Mouse (Mus musculus) kidney, postnatal 0 days (tissue): ENCODE data around the gene Cuzd1. TPM values are rescaled to one million over a fixed set of nuclear protein-coding genes. Genes with fewer than 3 reads are reported as not detected.
A peak's percentile ranks its signal among the peaks of the same experiment; 100 is the strongest.

Experiments
- ATAC-seq: fragments of 200-750 bp; cut with Nextera tagmentation; replicated peaks from 2 replicates; pipeline ENCODE4 v1.8.0; 2017; ENCODE audit warnings: low read depth, moderate number of reproducible peaks, moderate TSS enrichment, moderate library complexity; ENCODE audit not compliant: low FRiP score
- DNase-seq: peaks from one replicate; pipeline ENCODE4 v3.0.0-alpha.2; 2016; ENCODE audit warnings: low spot score
- H3K27ac ChIP-seq: fragments of 300-500 bp; sonication (generic); 2 replicates; pipeline ENCODE4 v1.5.1; 2014; ENCODE audit warnings: mild to moderate bottlenecking
- H3K27me3 ChIP-seq: fragments of 300-500 bp; sonication (generic); 2 replicates; pipeline ENCODE4 v1.6.1; 2014; ENCODE audit warnings: low read length, mixed read lengths; ENCODE audit not compliant: insufficient read depth
- H3K36me3 ChIP-seq: fragments of 300-500 bp; sonication (generic); 2 replicates; pipeline ENCODE4 v1.6.1; 2014; ENCODE audit warnings: low read length, mixed read lengths; ENCODE audit not compliant: insufficient read depth
- H3K4me1 ChIP-seq: fragments of 300-500 bp; sonication (generic); replicated peaks from 2 replicates; pipeline ENCODE4 v1.6.1; 2014; ENCODE audit warnings: antibody characterized with exemption, low read length, mixed read lengths; ENCODE audit not compliant: insufficient read depth
- H3K4me2 ChIP-seq: fragments of 300-500 bp; sonication (generic); 2 replicates; pipeline ENCODE4 v1.6.1; 2014; ENCODE audit warnings: mild to moderate bottlenecking, low read length, moderate library complexity, mixed read lengths
- H3K4me3 ChIP-seq: fragments of 300-500 bp; sonication (generic); replicated peaks from 2 replicates; pipeline ENCODE4 v1.5.1; 2014; ENCODE audit warnings: low read depth, low read length
- H3K9ac ChIP-seq: fragments of 300-500 bp; sonication (generic); 2 replicates; pipeline ENCODE4 v1.6.1; 2014; ENCODE audit warnings: low read depth, low read length
- H3K9me3 ChIP-seq: fragments of 300-500 bp; sonication (generic); replicated peaks from 2 replicates; pipeline ENCODE4 v1.6.1; 2016; ENCODE audit warnings: low read length, inconsistent platforms, mixed read lengths
- CTCF ChIP-seq: IDR thresholded peaks from 2 replicates; pipeline ENCODE4 v1.5.1; 2016; ENCODE audit warnings: antibody characterized with exemption, low read depth, mild to moderate bottlenecking, moderate library complexity
- WGBS: fragments of 180-500 bp; shearing (Covaris S2); extraction: QIAGEN DNeasy Blood & Tissue Kit; methylation state at CpG from one replicate; pipeline ENCODE4 v1.1.7; 2014; 5-methylcytosine and 5-hydroxymethylcytosine counted together
- polyA plus RNA-seq: library from polyadenylated mRNA; unstranded; fragments of >200 nt; fragmentation: Nextera tagmentation; extraction: Ambion mirVana; gene quantifications from 2 replicates; pipeline ENCODE4 v1.2.1, GENCODE M21; 2015

The Cuzd1 gene
- polyA plus RNA-seq: not detected in 2 replicates

GRCm38 (mm10) chr7:131322192-131322591 is at the start of gene Cuzd1:
Cuzd1 (minus strand) TSS chr7:131322292.
- ATAC-seq: no peak
- Histone ChIP-seq H3K27ac (no peak within 1 kb of the TSS), H3K9ac (no peak within 1 kb of the TSS), H3K4me2 (no peak within 1 kb of the TSS), H3K27me3 (no peaks in the 10 kb centered on the region), H3K9me3 (no peaks in the 10 kb centered on the region), H3K4me1 (no peaks in the 10 kb centered on the region), H3K36me3 (no peaks in the 10 kb centered on the region), H3K4me3 (no peak within 1 kb of the TSS)
- no peak for DNase-seq
- TF ChIP-seq CTCF: no peak
- 50% methylated on average over 2 of the region's 2 CpGs for WGBS

DNA sequence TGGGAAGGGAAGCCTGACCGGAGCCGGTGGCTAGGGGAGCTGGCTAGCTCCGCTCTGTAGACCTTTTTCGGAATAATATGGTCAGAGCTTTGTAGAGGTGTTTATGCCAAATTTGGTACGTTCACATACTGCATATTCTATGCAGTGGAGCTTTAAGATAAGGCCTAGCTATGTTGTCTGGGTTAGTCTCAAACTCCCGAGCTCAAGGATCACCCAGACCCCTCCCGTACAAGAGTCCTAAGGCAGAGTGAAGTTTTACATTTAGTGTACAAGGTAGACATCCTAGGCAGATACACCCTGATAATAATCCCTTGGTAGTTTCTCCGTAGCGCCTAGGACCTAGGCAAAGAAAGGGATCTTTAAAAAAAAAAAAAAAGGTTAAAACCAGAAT is 49.4 kb upstream of the Cuzd1 start:
- DNase-seq (no peak), ATAC-seq (no peak)
- TF ChIP-seq CTCF: no peak
- peak overlapping the region; percentile 67 for H3K4me3 ChIP-seq
- peak overlapping the region; percentile 69 for H3K9ac ChIP-seq
- peak overlapping the region; percentile 94 for H3K27ac ChIP-seq
- no peaks in the 10 kb centered on the region for H3K27me3 ChIP-seq
- peak overlapping the region; percentile 82 for H3K4me2 ChIP-seq
- 7% methylated on average over 9 of the region's 9 CpGs for WGBS
- 0 out of 2 replicates have a peak, but pooled peaks cover 3% of the 10 kb centered on the region for H3K36me3 ChIP-seq
- no peaks in the 10 kb centered on the region for H3K4me1 ChIP-seq
- no peaks in the 10 kb centered on the region for H3K9me3 ChIP-seq

DNA sequence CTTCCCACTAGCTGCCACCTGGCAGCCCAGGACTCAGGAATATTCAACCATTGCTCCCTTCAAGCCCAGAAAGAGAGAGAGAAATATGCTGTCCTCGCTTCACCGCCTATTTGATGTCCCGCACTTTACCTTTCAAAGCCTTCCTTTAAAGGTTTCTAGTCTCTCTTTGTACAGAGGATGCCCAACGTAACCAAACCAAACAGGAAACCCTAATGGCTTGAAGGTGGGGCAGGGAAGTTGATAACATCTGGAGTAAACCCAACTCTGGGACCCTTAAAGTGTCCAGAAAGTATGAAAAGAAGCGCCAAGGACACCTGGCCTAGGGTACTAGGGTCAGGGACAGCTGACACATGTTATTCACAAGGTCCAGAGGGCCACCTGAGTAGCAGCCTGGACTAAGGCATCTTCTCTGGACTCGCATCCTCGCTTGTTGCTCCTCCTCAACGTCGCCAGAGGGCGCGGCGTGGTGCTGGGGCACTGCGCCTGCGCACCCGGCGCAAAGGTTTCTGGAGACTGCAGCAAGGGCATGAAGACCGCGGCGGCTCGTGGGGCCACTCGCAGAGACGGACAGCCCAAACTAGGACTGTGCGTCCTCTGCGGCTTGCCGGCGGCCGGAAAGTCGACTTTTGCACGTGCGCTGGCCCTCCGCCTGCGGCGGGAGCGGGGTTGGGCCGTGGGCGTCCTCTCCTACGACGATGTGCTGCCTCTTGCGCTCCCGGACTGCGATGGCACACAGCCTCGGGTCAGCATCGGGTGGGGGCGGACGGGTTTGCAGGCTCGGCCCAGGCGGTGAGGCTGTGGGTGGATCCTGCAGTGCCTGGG is 48.8 kb upstream of the Cuzd1 start, which contains the start of gene Pstk:
Pstk (plus strand) TSS at position 494 of the 822 bp plus-strand sequence.
- ATAC-seq (peak; percentile 93), DNase-seq (peak; percentile 95)
- Histone ChIP-seq H3K27ac (peak within 1 kb of the TSS; percentile 94), H3K4me3 (peak within 1 kb of the TSS; percentile 67), H3K9me3 (no peaks in the 10 kb centered on the region), H3K9ac (peak within 1 kb of the TSS; percentile 69), H3K36me3 (0 out of 2 replicates have a peak, but pooled peaks cover 3% of the 10 kb centered on the region), H3K4me2 (peak within 1 kb of the TSS; percentile 82), H3K27me3 (no peaks in the 10 kb centered on the region), H3K4me1 (no peaks in the 10 kb centered on the region)
- WGBS: 5% methylated on average over 47 of the region's 47 CpGs
- TF ChIP-seq CTCF: peak; percentile 90

GRCm38 (mm10) chr7:131364131-131364530 is 42.0 kb upstream of the Cuzd1 start:
- Histone ChIP-seq H3K27ac (no peak overlapping the region), H3K4me1 (0 out of 2 replicates have a peak, but pooled peaks cover 3% of the 10 kb centered on the region), H3K36me3 (no peaks in the 10 kb centered on the region), H3K4me2 (no peak overlapping the region), H3K27me3 (no peaks in the 10 kb centered on the region), H3K9me3 (no peaks in the 10 kb centered on the region), H3K4me3 (no peak overlapping the region), H3K9ac (no peak overlapping the region)
- ATAC-seq (no peak), DNase-seq (no peak)
- TF ChIP-seq CTCF: no peak
- WGBS: 62% methylated on average over 8 of the region's 8 CpGs

DNA sequence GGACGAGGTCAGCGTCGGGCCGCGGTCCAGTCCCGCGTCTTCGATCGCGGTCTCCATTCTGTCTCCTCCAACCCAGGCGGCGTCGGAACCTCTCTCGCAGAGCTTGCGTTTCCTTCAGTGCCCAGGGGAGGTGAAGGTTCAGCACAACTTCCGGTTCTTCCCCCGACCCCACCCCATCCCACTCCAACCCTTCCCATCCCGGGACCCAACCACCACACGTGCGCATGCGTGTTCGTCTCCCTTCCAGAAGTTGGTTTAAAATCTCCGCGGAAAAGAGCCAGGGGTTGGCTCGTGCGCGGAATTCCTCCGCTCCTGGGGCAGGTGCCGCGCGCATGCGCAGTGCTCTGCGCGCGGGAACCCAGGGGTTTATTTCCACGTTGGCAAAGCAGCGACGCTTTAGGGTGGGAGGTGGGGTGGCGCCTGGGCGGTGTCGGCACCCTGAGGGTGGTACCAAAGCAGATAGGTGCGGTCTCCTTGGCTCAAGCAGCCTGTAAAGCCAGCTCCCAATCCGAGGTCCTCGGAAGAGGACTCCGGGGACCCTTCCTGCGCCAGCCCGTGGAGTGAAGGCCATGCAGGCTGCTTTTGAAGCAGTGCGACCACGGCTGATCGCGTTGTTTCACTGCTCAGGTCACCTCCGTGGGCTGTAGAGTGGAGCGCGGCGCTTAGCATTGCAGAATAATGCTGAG is 40.7 kb upstream of the Cuzd1 start, which contains the start of gene 2310057M21Rik:
2310057M21Rik (minus strand) TSS at position 145 of the 686 bp plus-strand sequence.
- Histone ChIP-seq H3K4me1 (0 out of 2 replicates have a peak, but pooled peaks cover 3% of the 10 kb centered on the region), H3K36me3 (0 out of 2 replicates have a peak, but pooled peaks cover 9% of the 10 kb centered on the region), H3K27ac (peak within 1 kb of the TSS; percentile 93), H3K27me3 (no peaks in the 10 kb centered on the region), H3K4me3 (peak within 1 kb of the TSS; percentile 80), H3K9ac (peak within 1 kb of the TSS; percentile 91), H3K9me3 (no peaks in the 10 kb centered on the region), H3K4me2 (peak within 1 kb of the TSS; percentile 91)
- peak; percentile 97 for ATAC-seq
- no peak for TF ChIP-seq CTCF
- peak; percentile 98 for DNase-seq
- WGBS: under 1% methylated on average over 55 of the region's 55 CpGs

- Histone ChIP-seq H3K27me3 (no peaks in the 10 kb centered on the region), H3K9ac (peak overlapping the region; percentile 91), H3K4me3 (peak overlapping the region; percentile 80), H3K9me3 (no peaks in the 10 kb centered on the region), H3K27ac (peak overlapping the region; percentile 93), H3K4me1 (0 out of 2 replicates have a peak, but pooled peaks cover 3% of the 10 kb centered on the region), H3K36me3 (peaks cover 11% of the 10 kb centered on the region; the same call in 1 of the 2 replicates), H3K4me2 (peak overlapping the region; percentile 91)
- DNase-seq: no peak
- peak; percentile 87 for ATAC-seq
- WGBS: under 1% methylated on average over 35 of the region's 35 CpGs
- no peak for TF ChIP-seq CTCF
Observed at GRCm38 (mm10) chr7:131362269-131362614, 40.1 kb upstream of the Cuzd1 start.
